Mouse (Mus musculus) spleen, adult 2 months (tissue): Measurements from ENCODE around the gene Pak4.

Experiments used
- CTCF ChIP-seq: fragments of 200-500 bp; IDR thresholded peaks from 2 replicates; pipeline ENCODE4 v1.5.1; 2011; ENCODE audit warnings: mild to moderate bottlenecking, inconsistent platforms; ENCODE audit not compliant: insufficient read depth, insufficient read length, insufficient replicate concordance; ENCODE audit errors: extremely low read depth
- POLR2A ChIP-seq: fragments of 200-500 bp; IDR thresholded peaks from 2 replicates; pipeline ENCODE4 v1.6.1; 2011; ENCODE audit warnings: low read depth, low read length, inconsistent platforms

- no peak for TF ChIP-seq CTCF
- TF ChIP-seq POLR2A = no peak
Observed at GRCm38 (mm10) chr7:28586663-28587411, 11.1 kb downstream of the Pak4 start.
